Mouse (Mus musculus): Measurements from ENCODE around the gene Il33.

DNA sequence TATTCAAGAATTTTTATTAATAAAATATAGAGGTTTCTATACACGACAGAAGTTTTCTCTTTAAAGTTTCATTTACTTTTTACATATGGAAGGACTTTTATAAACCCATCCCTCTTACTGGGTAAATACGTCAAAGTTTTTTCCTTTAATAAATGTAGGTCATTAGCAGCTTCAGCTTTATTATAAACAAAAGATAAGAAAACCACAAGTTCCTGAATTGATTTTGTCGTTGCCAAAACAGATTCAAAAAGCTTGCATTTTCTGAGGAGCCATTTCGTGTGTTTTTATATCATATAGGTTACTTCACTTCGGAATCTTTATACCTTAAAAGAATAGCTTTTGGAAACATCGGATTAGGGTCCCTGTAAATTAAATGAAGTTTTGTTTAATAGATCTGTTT, 76.6 kb downstream of the Il33 start:
- no peak for TF ChIP-seq CTCF (IDR thresholded peaks at IDR 0.05; ENCODE audit: insufficient read depth, low read length)
- no peak for TF ChIP-seq POLR2A (IDR thresholded peaks at IDR 0.05; ENCODE audit: borderline replicate concordance, extremely low read depth, low read depth, low read length)

Data from lung, adult 2 months (tissue).